Mouse (Mus musculus): ENCODE measurements at regions not wholly inside any gene's neighbourhood (a gene's known extent, or its start where the extent isn't known, plus 50 kb on each side); places are given as distances from the start of the nearest gene placed in this dataset.
A peak's percentile ranks its signal among the peaks of the same experiment; 100 is the strongest.

DNA sequence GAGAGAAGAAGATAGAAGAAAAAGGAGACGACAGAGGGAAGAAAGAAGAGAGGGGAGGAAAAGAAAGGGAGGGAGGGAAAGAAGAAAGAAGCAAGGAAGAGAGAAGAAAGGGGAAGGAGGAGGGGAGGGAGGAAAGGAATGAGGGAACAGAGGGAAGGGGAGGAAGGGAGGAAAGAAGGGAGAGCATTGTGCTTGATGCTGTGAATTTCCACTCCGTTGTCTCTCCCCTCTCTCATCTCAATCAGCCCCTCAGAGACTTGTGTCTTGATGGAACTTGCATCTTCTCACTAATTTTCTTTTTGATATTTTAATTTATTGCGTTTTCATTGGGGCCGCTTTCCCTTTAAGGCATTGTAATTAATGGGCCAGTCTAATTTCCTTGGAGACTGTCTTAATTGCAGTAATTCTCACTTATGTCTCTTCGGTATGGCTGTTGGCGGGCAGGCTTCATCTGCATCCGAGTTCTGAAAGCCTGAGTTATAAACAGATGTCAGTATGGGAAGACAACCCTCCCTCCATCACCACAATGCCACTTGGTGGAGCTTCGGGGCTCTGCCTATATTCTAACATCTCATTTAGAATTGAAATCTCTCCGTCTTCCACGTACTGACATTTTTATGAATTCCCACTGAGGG is 111.4 kb upstream of the Xylt1 start:
- ATAC-seq, result peak; percentile 83
- no peak overlapping the region for H3K4me3 ChIP-seq (replicated peaks; ENCODE audit: low read length)
- no peak overlapping the region for H3K9ac ChIP-seq (replicated peaks; ENCODE audit: low read depth, low read length)
- no peak overlapping the region for H3K27ac ChIP-seq (ENCODE audit: low read length)
- H3K4me2 ChIP-seq (ENCODE audit: low read length), result peak overlapping the region; percentile 3; the same call in 1 of the 2 replicates
- H3K9me3 ChIP-seq (ENCODE audit: control insufficient read depth, low read length), result no peaks in the 10 kb centered on the region
- H3K4me1 ChIP-seq (replicated peaks; ENCODE audit: control insufficient read depth, insufficient read depth, low read length), result peaks cover 15% of the 10 kb centered on the region
- H3K27me3 ChIP-seq (replicated peaks; ENCODE audit: control insufficient read depth, insufficient read depth, low read length), result no peaks in the 10 kb centered on the region
- H3K36me3 ChIP-seq (ENCODE audit: control insufficient read depth, insufficient read depth), result no peaks in the 10 kb centered on the region
- WGBS, result 37% methylated on average over 10 of the region's 10 CpGs

DNA sequence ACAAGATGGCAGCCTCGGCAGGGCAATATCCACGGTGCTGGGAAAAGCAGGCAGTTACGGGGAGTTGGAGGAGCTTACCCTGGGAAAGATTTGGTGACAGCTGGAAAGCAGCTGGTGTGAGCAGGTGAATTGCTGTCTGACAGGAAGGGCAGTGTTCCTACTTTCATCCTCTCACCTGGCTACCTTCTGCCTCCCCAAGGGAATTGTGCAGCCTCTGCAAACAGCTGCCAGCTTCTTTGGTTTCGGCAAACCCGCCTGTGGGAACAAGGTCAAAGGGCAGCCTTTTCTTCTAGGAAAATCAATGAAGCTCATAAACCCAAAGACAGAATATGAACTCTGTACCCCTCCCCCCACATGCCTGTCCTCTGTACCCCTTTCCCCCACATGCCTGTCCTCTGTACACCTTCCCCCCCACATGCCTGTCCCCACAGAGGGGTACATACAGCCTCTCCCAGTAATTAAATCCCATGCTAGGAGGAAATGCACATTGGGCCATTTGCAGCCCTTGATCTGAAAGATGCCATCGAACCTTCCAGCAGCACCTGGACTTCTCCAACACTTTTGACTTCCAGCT is 102.3 kb upstream of the Xylt1 start:
- Histone ChIP-seq H3K27me3 (replicated peaks; ENCODE audit: control insufficient read depth, insufficient read depth, low read length) (no peaks in the 10 kb centered on the region), H3K4me1 (replicated peaks; ENCODE audit: control insufficient read depth, insufficient read depth, low read length) (no peaks in the 10 kb centered on the region), H3K4me2 (ENCODE audit: low read length) (no peak overlapping the region), H3K36me3 (ENCODE audit: control insufficient read depth, insufficient read depth) (no peaks in the 10 kb centered on the region), H3K4me3 (replicated peaks; ENCODE audit: low read length) (no peak overlapping the region), H3K27ac (ENCODE audit: low read length) (no peak overlapping the region), H3K9me3 (ENCODE audit: control insufficient read depth, low read length) (no peaks in the 10 kb centered on the region), H3K9ac (replicated peaks; ENCODE audit: low read depth, low read length) (no peak overlapping the region)
- no peak for ATAC-seq
- 61% methylated on average over 6 of the region's 6 CpGs for WGBS

DNA sequence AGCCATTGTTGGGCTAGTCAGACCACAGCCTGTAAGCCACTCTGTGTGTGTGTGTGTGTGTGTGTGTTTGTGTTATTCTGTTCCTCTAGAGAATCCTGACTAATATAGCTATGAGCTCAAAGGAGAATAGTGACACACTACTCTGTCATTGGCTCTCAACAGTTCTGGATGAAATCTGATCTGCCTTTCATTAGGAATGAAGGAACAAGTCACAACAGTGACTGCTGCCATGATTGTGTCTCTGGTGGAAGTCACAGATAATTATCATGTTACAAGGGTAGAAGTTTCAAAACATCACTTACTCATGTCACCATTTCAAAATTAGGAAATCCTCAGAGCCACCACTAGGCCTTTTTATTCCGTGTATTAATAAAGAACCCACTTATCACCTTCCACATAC is 98.6 kb upstream of the Xylt1 start:
- no peaks in the 10 kb centered on the region for H3K9me3 ChIP-seq (ENCODE audit: control insufficient read depth, low read length)
- no peaks in the 10 kb centered on the region for H3K36me3 ChIP-seq (ENCODE audit: control insufficient read depth, insufficient read depth)
- H3K27ac ChIP-seq (ENCODE audit: low read length), result no peak overlapping the region
- 79% methylated on average over 1 of the region's 1 CpGs for WGBS
- no peak overlapping the region for H3K9ac ChIP-seq (replicated peaks; ENCODE audit: low read depth, low read length)
- no peaks in the 10 kb centered on the region; the same call in 1 of the 2 replicates for H3K4me1 ChIP-seq (replicated peaks; ENCODE audit: control insufficient read depth, insufficient read depth, low read length)
- no peak overlapping the region for H3K4me3 ChIP-seq (replicated peaks; ENCODE audit: low read length)
- no peaks in the 10 kb centered on the region for H3K27me3 ChIP-seq (replicated peaks; ENCODE audit: control insufficient read depth, insufficient read depth, low read length)
- H3K4me2 ChIP-seq (ENCODE audit: low read length), result no peak overlapping the region
- ATAC-seq, result no peak

DNA sequence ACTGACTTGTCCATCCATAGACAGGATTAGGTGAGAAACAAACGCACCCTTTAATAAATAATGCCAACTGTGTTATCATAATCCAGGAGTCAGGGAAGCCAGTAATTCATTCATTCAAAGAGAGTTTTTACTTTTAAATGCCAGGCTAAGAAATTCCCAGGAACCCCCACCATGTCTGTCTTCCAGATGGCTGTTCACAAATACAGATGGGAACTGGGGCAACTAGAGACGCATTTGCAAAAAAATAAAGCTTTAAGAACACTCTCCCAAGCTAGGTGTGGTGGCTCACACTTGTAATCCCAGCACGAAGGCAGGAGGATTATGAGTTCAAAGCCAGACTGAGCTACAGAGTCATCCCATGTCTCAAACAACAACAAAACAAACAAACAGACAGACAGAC is 95.6 kb upstream of the Xylt1 start:
- Histone ChIP-seq H3K27ac (ENCODE audit: low read length) (no peak overlapping the region), H3K27me3 (replicated peaks; ENCODE audit: control insufficient read depth, insufficient read depth, low read length) (no peaks in the 10 kb centered on the region), H3K4me2 (ENCODE audit: low read length) (no peak overlapping the region), H3K36me3 (ENCODE audit: control insufficient read depth, insufficient read depth) (no peaks in the 10 kb centered on the region), H3K4me1 (replicated peaks; ENCODE audit: control insufficient read depth, insufficient read depth, low read length) (no peaks in the 10 kb centered on the region; the same call in 1 of the 2 replicates), H3K4me3 (replicated peaks; ENCODE audit: low read length) (no peak overlapping the region), H3K9me3 (ENCODE audit: control insufficient read depth, low read length) (no peaks in the 10 kb centered on the region), H3K9ac (replicated peaks; ENCODE audit: low read depth, low read length) (no peak overlapping the region)
- ATAC-seq, result no peak
- WGBS, result 54% methylated on average over 3 of the region's 3 CpGs

DNA sequence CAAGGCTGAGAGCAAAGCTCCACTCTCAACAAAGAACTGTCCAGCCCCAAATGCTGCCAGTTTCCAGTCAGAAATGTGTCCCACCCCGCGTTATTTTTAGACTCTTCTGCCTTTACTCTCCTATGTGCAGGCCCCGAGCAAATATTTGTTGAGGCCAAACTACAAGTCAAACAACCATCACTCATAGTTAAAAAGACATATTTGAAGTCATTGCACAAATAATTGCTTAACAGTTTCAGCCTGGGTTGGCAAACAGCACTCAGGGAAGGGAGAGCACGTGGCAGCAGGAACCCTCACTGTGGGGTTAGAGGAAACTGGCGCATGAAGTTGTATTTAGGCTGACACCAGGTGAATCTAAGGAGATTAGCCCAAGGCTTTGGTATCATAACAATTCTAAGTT is 94.8 kb upstream of the Xylt1 start:
- no peak overlapping the region for H3K4me3 ChIP-seq (replicated peaks; ENCODE audit: low read length)
- no peaks in the 10 kb centered on the region for H3K9me3 ChIP-seq (ENCODE audit: control insufficient read depth, low read length)
- no peaks in the 10 kb centered on the region for H3K27me3 ChIP-seq (replicated peaks; ENCODE audit: control insufficient read depth, insufficient read depth, low read length)
- H3K4me2 ChIP-seq (ENCODE audit: low read length), result no peak overlapping the region
- no peak for ATAC-seq
- no peaks in the 10 kb centered on the region; the same call in 1 of the 2 replicates for H3K4me1 ChIP-seq (replicated peaks; ENCODE audit: control insufficient read depth, insufficient read depth, low read length)
- WGBS, result 85% methylated on average over 5 of the region's 5 CpGs
- no peak overlapping the region for H3K9ac ChIP-seq (replicated peaks; ENCODE audit: low read depth, low read length)
- no peak overlapping the region for H3K27ac ChIP-seq (ENCODE audit: low read length)
- H3K36me3 ChIP-seq (ENCODE audit: control insufficient read depth, insufficient read depth), result no peaks in the 10 kb centered on the region

DNA sequence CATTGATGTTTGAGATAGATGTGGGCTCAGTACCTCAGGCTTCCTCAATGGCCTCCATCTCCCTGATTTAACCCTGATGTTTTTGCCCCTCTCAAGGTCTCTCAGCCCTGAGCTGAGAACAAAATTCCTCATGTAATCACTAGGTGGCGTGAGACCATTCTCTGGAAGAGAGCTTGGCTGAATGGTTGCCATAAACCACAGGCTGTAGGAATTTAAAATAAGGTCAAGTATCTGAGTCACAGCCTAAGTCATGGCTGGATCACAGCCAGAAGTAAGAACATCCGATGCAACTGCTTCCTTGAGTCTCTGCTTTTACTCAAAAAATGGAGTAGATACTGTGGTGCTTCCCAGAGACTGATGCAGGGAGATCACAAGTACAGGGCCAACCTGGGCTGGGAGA is 77.1 kb upstream of the Xylt1 start:
- no peak overlapping the region for H3K4me2 ChIP-seq (ENCODE audit: low read length)
- no peak overlapping the region for H3K27ac ChIP-seq (ENCODE audit: low read length)
- WGBS, result 38% methylated on average over 2 of the region's 2 CpGs
- no peaks in the 10 kb centered on the region for H3K36me3 ChIP-seq (ENCODE audit: control insufficient read depth, insufficient read depth)
- no peaks in the 10 kb centered on the region for H3K4me1 ChIP-seq (replicated peaks; ENCODE audit: control insufficient read depth, insufficient read depth, low read length)
- no peaks in the 10 kb centered on the region for H3K9me3 ChIP-seq (ENCODE audit: control insufficient read depth, low read length)
- no peak overlapping the region for H3K4me3 ChIP-seq (replicated peaks; ENCODE audit: low read length)
- H3K9ac ChIP-seq (replicated peaks; ENCODE audit: low read depth, low read length), result no peak overlapping the region
- no peak for ATAC-seq
- no peaks in the 10 kb centered on the region for H3K27me3 ChIP-seq (replicated peaks; ENCODE audit: control insufficient read depth, insufficient read depth, low read length)

DNA sequence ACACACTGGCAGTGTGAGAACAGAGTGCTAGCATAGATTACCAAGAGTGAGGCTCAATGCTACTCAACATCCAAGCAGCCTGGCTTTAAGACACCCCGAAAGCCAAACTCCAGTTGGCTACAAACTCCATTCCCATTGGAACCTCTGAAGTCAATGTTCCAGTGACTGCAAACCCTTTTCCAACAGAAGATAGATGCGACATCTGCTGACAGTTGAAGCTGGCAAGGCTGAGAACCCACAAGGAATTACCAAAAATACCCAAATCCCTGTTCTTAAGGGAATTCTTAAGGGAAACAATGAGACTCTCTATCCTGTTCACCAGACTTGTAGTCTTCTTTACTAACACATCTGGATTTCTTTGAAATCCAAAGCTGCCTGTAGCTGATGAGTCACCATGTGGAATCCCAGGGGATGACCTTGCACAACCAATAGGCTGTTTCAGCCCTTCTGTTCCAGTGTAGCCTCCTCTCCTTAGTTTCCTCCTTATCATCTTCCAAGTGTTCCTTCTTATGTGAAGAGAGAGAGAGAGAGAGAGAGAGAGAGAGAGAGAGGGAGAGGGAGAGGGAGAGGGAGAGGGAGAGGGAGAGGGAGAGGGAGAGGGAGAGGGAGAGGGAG is 70.1 kb upstream of the Xylt1 start:
- no peaks in the 10 kb centered on the region for H3K27me3 ChIP-seq (replicated peaks; ENCODE audit: control insufficient read depth, insufficient read depth, low read length)
- 78% methylated on average over 2 of the region's 2 CpGs for WGBS

DNA sequence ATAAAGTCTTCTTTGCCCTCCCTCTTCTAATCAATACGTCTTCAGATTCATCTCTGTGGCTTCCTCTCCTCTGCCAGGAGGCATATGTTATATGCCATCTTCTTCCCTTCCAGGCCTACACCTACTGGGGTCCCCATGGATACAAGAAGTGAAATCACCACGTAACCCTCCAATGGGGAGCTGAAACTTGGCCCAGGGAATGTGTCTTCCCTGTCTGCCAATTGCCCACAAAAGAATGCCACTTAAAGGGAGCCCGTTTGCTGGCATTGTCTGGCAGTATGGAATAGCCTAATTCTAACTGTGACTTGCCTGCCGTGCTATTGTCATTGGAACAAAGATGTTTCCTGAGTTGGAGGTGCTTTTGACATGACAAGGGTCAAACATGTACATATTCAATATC is 69.5 kb upstream of the Xylt1 start:
- Histone ChIP-seq H3K36me3 (ENCODE audit: control insufficient read depth, insufficient read depth) (no peaks in the 10 kb centered on the region), H3K27me3 (replicated peaks; ENCODE audit: control insufficient read depth, insufficient read depth, low read length) (no peaks in the 10 kb centered on the region), H3K27ac (ENCODE audit: low read length) (no peak overlapping the region), H3K4me1 (replicated peaks; ENCODE audit: control insufficient read depth, insufficient read depth, low read length) (peaks cover 5% of the 10 kb centered on the region; the same call in 1 of the 2 replicates), H3K9ac (replicated peaks; ENCODE audit: low read depth, low read length) (no peak overlapping the region), H3K4me3 (replicated peaks; ENCODE audit: low read length) (no peak overlapping the region), H3K4me2 (ENCODE audit: low read length) (no peak overlapping the region), H3K9me3 (ENCODE audit: control insufficient read depth, low read length) (no peaks in the 10 kb centered on the region)
- no peak for ATAC-seq
- 30% methylated on average over 4 of the region's 4 CpGs for WGBS

More for the DNA sequence above, 70.1 kb upstream of the Xylt1 start:
- no peaks in the 10 kb centered on the region for H3K9me3 ChIP-seq (ENCODE audit: control insufficient read depth, low read length)
- H3K4me1 ChIP-seq (replicated peaks; ENCODE audit: control insufficient read depth, insufficient read depth, low read length), result 0 out of 2 replicates have a peak, but pooled peaks cover 2% of the 10 kb centered on the region
- no peak overlapping the region for H3K4me2 ChIP-seq (ENCODE audit: low read length)
- ATAC-seq, result no peak
- H3K36me3 ChIP-seq (ENCODE audit: control insufficient read depth, insufficient read depth), result no peaks in the 10 kb centered on the region
- H3K27ac ChIP-seq (ENCODE audit: low read length), result no peak overlapping the region
- H3K9ac ChIP-seq (replicated peaks; ENCODE audit: low read depth, low read length), result no peak overlapping the region
- no peak overlapping the region for H3K4me3 ChIP-seq (replicated peaks; ENCODE audit: low read length)

DNA sequence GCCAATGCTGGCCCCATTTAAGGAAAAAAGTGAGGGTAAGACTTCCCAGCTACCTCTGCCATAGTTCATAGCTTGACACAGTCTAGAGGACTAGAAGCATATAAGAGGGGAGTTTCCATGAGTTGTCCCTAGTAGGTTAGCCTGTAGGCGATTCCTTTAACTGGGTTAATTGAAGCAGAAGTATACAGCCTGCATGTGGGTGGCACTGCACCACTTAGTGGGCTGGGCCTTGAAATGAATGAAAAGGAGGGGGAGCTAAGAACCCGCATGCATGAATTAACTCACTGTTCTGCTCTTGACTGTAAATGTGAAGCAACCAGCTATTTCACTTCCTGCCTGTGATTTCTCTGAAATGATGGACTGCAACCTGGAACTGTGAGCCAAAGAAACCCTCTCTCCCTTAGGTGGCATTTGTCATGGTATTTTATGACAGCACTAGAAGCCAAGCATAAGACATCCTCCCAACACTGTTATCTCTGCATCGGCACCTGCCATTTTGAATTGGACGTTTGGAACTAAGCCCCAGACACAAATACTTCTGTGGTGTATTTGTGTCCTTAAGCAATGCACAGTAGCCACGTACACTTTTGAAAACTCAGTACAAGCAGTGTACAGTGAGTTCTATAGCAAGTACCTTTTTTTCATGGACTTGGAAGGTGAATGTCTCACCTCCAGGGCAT is 64.5 kb upstream of the Xylt1 start:
- H3K9me3 ChIP-seq (ENCODE audit: control insufficient read depth, low read length), result no peaks in the 10 kb centered on the region
- 44% methylated on average over 5 of the region's 5 CpGs for WGBS
- H3K36me3 ChIP-seq (ENCODE audit: control insufficient read depth, insufficient read depth), result no peaks in the 10 kb centered on the region
- H3K27ac ChIP-seq (ENCODE audit: low read length), result no peak overlapping the region
- peak; percentile 81 for ATAC-seq
- no peak overlapping the region for H3K4me2 ChIP-seq (ENCODE audit: low read length)
- H3K4me1 ChIP-seq (replicated peaks; ENCODE audit: control insufficient read depth, insufficient read depth, low read length), result peaks cover 10% of the 10 kb centered on the region
- H3K9ac ChIP-seq (replicated peaks; ENCODE audit: low read depth, low read length), result no peak overlapping the region
- no peaks in the 10 kb centered on the region for H3K27me3 ChIP-seq (replicated peaks; ENCODE audit: control insufficient read depth, insufficient read depth, low read length)
- no peak overlapping the region for H3K4me3 ChIP-seq (replicated peaks; ENCODE audit: low read length)
